Mouse (Mus musculus): Measurements from ENCODE around the gene Mxi1. TPM values are rescaled to one million over a fixed set of nuclear protein-coding genes. Genes with fewer than 3 reads are reported as not detected.

The Mxi1 gene
- total RNA-seq, 1 experiment from 2014 or later: 113 TPM

DNA sequence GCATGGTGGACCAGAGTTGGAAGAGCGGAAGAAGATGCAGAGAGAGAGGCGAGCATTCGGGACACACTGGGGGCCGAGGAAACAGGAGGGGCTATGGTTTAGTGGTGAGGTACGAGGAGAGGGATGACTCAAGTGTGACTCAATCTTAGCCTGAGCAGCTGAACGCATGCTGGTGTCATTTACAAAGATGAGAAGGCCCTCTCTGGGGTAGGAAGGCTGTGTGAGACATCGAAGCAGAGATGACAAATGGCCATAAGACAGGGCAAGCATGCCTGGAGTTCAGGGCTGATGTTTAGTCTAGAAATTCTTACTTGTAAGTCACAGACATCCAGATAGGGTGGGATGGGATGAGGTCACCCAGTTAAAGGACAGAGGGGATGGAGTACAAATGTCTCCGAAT is 98.1 kb downstream of the Mxi1 start:
- no peak for ATAC-seq (replicated peaks; ENCODE audit: insufficient number of reproducible peaks, low FRiP score, low TSS enrichment, poor library complexity, severe bottlenecking)

DNA sequence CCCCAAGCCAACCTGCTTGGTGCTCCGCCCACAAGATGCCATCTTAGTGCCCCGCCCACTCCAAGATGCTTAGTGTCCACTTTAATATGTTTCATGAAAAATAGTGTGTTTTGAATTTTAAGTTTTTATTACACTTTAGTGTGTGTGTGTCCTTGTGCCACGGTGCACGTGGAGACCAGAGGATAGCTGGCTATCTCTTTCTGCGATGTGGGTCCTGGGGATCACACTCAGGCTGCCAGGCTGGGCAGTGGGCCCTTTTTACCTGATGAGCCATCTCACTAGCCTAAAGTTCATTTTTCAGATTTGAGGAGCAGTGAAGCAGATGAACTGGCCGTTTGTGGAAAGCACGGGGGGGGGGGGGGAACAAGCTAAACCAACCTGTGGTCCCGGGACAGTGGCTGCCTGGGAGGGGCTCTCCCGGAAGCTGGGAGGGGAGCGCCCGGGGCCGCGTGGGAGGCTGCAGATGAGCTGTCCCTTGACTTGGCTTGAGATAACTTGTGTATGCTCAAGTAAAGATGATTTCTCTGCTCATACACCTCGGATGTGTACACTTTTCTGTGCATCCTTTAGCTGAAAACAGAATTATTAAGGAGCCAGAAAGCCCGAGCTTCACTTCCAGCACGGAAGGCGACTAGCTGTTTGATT is 99.5 kb downstream of the Mxi1 start:
- ATAC-seq (replicated peaks; ENCODE audit: insufficient number of reproducible peaks, low FRiP score, low TSS enrichment, poor library complexity, severe bottlenecking): no peak

- ATAC-seq (replicated peaks; ENCODE audit: insufficient number of reproducible peaks, low FRiP score, low TSS enrichment, poor library complexity, severe bottlenecking): no peak
Observed at GRCm38 (mm10) chr19:53412149-53412848, 102.0 kb downstream of the Mxi1 start.

GRCm38 (mm10) chr19:53413617-53414380 is 103.5 kb downstream of the Mxi1 start:
- no peak for ATAC-seq (replicated peaks; ENCODE audit: insufficient number of reproducible peaks, low FRiP score, low TSS enrichment, poor library complexity, severe bottlenecking)

DNA sequence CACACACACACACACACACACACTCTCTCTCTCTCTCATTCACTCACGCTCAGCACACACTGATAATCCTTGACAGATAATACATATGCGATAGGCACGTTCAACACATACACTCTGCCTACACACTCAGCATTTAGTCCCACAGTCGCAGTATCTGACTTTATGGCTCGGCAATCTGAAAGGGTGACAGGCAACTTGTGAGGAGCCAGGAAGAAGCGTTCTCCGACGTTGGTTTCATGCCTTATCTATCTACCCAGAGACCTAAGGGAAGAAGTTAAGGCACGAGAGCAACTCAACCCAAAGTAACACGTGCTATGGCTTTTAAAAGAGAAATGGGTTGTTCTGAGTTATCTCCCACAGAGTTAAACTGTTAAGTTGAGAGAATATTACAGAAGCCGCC is 104.3 kb downstream of the Mxi1 start:
- no peak for ATAC-seq (replicated peaks; ENCODE audit: insufficient number of reproducible peaks, low FRiP score, low TSS enrichment, poor library complexity, severe bottlenecking)

DNA sequence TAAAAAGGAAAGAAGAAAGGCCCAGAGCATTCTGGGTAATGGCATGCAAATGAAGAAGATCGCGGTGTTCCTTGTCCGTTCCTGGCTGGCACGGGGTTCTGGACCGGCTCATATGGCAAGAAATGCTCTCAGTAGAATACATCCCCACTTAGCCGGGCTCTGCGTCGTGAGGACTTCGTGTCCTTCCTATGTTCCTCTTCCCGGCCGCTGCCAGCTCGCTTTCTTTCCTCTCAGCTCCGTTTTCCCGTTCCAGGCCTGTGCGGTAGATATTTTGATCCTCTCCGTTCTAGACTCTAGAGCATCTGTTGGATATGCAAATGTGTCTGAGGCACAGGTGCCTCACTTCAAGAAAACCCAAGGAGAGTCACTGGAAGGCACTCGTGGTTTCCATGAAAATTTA is 104.9 kb downstream of the Mxi1 start:
- ATAC-seq (replicated peaks; ENCODE audit: insufficient number of reproducible peaks, low FRiP score, low TSS enrichment, poor library complexity, severe bottlenecking): no peak

DNA sequence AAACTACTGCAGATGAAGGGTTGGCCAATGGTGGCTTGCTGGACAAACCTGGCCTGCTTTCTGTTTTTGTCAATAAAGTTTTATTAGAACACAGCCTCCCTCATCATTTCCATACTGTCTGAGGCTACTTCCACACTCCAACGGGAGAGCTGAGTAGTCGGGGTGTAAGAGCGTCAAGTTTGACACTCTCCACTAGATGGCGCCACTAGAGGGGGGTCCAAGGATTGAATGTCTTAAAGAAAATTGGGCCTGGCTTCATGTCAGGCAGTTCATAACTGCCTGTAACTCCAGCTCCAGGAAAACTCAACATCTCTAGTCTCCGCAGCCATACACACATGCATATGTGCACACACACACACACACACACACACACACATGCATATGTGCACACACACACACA is 109.5 kb downstream of the Mxi1 start:
- no peak for ATAC-seq (replicated peaks; ENCODE audit: insufficient number of reproducible peaks, low FRiP score, low TSS enrichment, poor library complexity, severe bottlenecking)

DNA sequence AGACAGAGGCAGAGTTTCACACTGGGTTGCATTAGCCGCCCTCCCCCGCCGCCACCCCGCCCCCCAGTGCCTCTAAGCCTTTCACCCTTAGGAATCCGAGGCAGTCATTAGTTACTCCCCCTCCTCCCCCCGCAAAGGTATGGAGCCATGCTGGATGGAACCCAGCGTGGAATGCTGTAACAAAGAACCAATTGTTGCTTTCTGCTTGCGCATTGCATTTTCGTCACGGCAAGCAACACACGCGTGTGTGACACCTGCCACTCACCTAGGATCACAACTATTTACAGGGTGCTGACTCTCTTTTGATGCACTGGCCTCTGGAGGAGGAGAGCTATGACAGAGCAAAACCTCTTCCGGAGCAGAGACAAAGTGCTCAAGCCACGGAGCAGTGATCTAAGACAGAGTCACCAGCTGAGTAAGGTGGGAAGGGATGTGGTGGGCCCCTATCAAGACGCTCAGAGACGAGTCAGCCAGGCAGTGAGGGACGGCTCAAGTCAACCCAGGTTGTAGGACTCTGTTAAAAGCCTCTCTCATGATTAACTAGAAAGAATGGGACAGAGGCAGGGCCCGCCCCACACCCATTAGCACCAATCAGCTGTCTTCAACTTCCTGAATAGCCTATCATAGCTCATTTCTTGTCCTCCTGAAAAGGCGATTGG is 110.7 kb downstream of the Mxi1 start:
- peak; percentile 44 for ATAC-seq (replicated peaks; ENCODE audit: insufficient number of reproducible peaks, low FRiP score, low TSS enrichment, poor library complexity, severe bottlenecking)

- no peak for ATAC-seq (replicated peaks; ENCODE audit: insufficient number of reproducible peaks, low FRiP score, low TSS enrichment, poor library complexity, severe bottlenecking)
Observed at GRCm38 (mm10) chr19:53421583-53422188, 111.4 kb downstream of the Mxi1 start.

DNA sequence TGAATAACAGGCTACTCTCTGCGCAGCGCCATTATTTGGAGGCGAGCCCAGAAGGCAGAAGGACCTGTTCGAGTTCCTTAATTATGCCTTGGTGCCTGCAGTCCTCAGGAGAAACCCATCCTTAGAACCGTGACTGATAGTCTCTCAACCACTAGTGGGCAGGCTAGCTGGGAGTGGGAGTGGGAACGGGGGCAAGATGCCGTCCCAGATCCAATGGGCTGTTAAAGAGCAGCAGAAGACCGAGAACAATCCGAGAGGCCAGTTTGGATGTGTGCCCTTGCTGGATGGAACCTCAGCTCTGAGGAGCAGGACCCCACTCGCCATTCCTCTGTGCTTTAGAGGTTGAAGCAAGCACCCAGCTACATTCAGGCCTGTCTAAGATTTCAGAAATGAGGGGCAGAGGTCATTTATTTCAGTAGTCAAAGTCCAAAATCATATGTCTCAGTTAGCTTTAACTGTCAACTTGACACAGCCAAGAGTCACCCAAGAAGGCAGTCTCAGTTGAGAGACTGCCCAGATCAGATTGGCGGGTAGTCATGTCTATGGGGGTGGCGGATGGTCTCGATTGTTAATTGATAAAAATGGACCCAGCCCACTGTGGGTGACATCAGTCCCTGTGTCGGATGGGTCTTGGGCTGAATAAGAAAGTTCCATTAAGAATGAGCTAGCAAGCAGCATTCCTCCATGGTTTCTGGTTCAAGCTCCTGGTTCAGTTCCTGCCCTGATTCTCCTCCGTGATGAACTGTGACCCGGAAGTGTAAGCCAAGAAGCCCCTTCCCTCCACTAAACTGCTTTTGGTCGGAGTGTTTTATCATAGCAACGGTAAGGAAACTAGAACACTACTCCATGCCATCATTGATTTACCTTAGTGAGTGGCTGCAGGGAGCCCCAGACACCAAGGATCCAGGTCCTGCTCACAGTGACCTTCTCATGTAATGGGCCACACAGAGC is 112.3 kb downstream of the Mxi1 start:
- ATAC-seq (replicated peaks; ENCODE audit: insufficient number of reproducible peaks, low FRiP score, low TSS enrichment, poor library complexity, severe bottlenecking): no peak

DNA sequence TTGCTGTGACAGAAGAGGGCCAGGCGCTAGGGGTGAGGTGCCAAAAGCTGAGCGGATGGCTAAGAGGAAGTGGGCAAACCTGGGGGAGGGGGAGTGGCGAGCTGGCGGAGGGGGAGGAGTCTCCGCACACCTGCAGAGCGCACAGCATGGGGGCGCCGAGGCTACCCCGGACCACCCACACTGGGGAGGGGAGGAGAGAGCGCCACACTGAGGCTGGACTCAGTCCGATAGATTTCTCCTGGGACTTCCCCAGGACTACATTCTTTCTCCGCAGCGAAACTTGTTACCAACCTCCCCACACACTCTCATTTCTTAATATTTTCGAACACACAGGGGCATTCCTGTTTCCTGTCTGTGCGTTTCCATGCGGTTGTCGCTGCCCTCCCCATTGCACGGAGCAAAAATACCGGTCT is 113.0 kb downstream of the Mxi1 start:
- ATAC-seq (replicated peaks; ENCODE audit: insufficient number of reproducible peaks, low FRiP score, low TSS enrichment, poor library complexity, severe bottlenecking): peak; percentile 30

GRCm38 (mm10) chr19:53423816-53424465 is 113.6 kb downstream of the Mxi1 start:
- peak; percentile 32; the same call in 1 of the 2 replicates for ATAC-seq (replicated peaks; ENCODE audit: insufficient number of reproducible peaks, low FRiP score, low TSS enrichment, poor library complexity, severe bottlenecking)

DNA sequence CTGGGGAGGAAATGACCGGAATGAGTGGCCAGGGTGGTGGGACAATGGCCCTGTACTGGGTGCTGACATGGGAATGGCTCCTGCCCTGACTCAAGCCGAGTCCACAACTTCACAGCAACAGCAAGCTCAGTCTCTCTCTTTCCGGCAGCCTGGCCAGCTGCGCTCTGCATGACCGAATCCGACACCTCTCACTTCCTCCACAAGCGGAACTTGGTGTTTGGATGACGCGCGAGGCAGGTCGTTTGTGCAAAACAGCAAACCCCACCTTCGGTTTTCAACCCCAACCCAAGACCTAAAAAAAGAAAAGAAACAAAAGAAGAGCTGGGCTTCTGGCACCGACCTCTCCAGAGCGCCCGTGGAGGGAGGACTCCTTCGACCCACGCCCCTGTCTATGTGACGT is 114.3 kb downstream of the Mxi1 start:
- ATAC-seq (replicated peaks; ENCODE audit: insufficient number of reproducible peaks, low FRiP score, low TSS enrichment, poor library complexity, severe bottlenecking): peak; percentile 61

Other genes starting within 250 kb of the Mxi1 start
- gene Add3, start 170.1 kb upstream of the Mxi1 start, total RNA-seq (2017): 301 to 321 TPM (median 307 TPM) in 3 replicates
- gene Gm10197, start 61.2 kb downstream of the Mxi1 start, total RNA-seq (2017): not detected in 3 replicates
- 62.7 to 74.2 TPM (median 74.1 TPM) in 3 replicates for gene Smndc1, start 80.1 kb downstream of the Mxi1 start, total RNA-seq (2017)
- 247 to 384 TPM (median 376 TPM) in 3 replicates for gene Dusp5, start 218.6 kb downstream of the Mxi1 start, total RNA-seq (2017)

Measured in monocyte, adult 5-6 weeks (primary cell).